Mouse (Mus musculus): ENCODE measurements around the gene Cps1. TPM values are rescaled to one million over a fixed set of nuclear protein-coding genes. Genes with fewer than 3 reads are reported as not detected.

Gene Cps1
- total and polyA plus RNA-seq, 3 experiments = 0.05 to 0.13 TPM; not detected in 1

DNA sequence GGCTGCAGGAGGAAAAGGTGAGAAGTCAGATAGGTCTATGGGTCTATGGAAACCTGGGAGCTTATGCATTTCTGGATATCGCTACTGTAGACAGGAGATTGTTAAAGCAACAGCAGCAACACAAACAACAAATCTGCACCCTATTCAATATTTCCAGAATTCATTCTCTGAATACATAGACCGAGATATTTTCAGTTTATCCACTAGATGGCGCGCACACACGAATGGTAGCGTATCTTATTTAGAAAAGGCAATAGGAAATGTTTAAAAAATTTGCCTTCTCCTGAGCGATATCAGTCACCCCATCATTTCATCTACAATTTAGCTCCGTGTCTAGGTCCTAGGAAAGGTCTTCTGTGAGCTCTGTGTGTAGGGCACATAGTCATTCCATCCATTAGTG lies 21.1 kb downstream of the Cps1 start:
- Histone ChIP-seq H3K4me2 (ENCODE audit: insufficient read depth, low read depth, poor library complexity, severe bottlenecking) (peak overlapping the region; percentile 93), H3K27me3 (replicated peaks) (no peaks in the 10 kb centered on the region), H3K79me2 (replicated peaks; ENCODE audit: control insufficient read depth, extremely low read depth, insufficient read depth, poor library complexity, severe bottlenecking) (no peaks in the 10 kb centered on the region), H3K36me3 (replicated peaks in 1 of 2; ENCODE audit: control insufficient read depth in 1 of 2, insufficient read depth in 1 of 2, low read length in 1 of 2) (no peaks in the 10 kb centered on the region), H3K9me3 (replicated peaks; ENCODE audit: low read length) (no peaks in the 10 kb centered on the region), H3K9ac (ENCODE audit: insufficient read depth, low read depth) (no peak overlapping the region), H3K4me3 (replicated peaks in 1 of 3; ENCODE audit: low read depth in 2 of 3, low read length in 2 of 3, poor library complexity in 1 of 3) (no peak overlapping the region), H3K27ac (ENCODE audit: insufficient read depth, low read depth) (no peak overlapping the region), H3K4me1 (ENCODE audit: control insufficient read depth in 1 of 2, insufficient read depth in 2 of 2) (no peaks in the 10 kb centered on the region)
- in situ Hi-C loops (cut with MboI; ENCODE audit: low pct_ligation_motif_present, low pct_unique_long_range_greater_than_20kb, low sequenced_read_pairs) (no loop called here), dilution Hi-C loops (cut with MboI; ENCODE audit: extremely low pct_ligation_motif_present, extremely low pct_unique_long_range_greater_than_20kb, low sequenced_read_pairs) (no loop called here)
- DNase-seq (ENCODE audit: extremely low read depth) = peak; percentile 51
- TF ChIP-seq SMC3 (IDR thresholded peaks at IDR 0.05; ENCODE audit: low read depth, low read length) = peak; percentile 49
- peak; percentile 30 to 67; a peak in 3 of 4 replicates for TF ChIP-seq CTCF (conservative IDR thresholded peaks at IDR 0.05 in 1 of 2, IDR thresholded peaks at IDR 0.05 in 1 of 2; ENCODE audit: low read depth in 2 of 2, low read length in 2 of 2)
- no peak for TF ChIP-seq USF2 (conservative IDR thresholded peaks at IDR 0.05; ENCODE audit: low read depth, low read length)
- TF ChIP-seq RAD21 (IDR thresholded peaks at IDR 0.05; ENCODE audit: low read depth, low read length) = peak; percentile 50
- TF ChIP-seq E2F4 (IDR thresholded peaks at IDR 0.05; ENCODE audit: insufficient replicate concordance, low read depth, low read length) = no peak
- TF ChIP-seq MAX (IDR thresholded peaks at IDR 0.05; ENCODE audit: low read length) = no peak

DNA sequence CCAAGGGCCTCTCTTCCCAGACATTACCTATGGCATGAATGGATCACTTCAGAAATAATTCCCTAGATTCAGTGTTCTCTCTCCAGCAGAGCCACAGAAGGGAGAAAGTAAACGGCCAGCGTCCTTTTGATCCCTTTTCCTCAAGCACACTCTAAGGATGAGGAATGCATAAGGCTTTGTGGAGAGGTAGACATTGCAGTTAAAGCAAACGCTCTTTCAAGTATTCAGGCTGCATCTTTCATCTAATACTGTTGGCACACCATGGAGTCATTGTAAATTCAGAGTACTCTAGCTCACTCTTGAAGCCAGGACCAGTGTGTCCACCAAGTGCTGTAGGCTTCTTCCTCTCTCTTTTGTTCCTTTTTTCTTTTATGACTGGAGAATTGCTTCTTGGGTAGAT lies 28.4 kb downstream of the Cps1 start:
- Histone ChIP-seq H3K4me2 (ENCODE audit: insufficient read depth, low read depth, poor library complexity, severe bottlenecking) (no peak overlapping the region), H3K4me3 (replicated peaks in 1 of 3; ENCODE audit: low read depth in 2 of 3, low read length in 2 of 3, poor library complexity in 1 of 3) (no peak overlapping the region), H3K9ac (ENCODE audit: insufficient read depth, low read depth) (no peak overlapping the region), H3K9me3 (replicated peaks; ENCODE audit: low read length) (no peaks in the 10 kb centered on the region), H3K36me3 (replicated peaks in 1 of 2; ENCODE audit: control insufficient read depth in 1 of 2, insufficient read depth in 1 of 2, low read length in 1 of 2) (no peaks in the 10 kb centered on the region), H3K4me1 (ENCODE audit: control insufficient read depth in 1 of 2, insufficient read depth in 2 of 2) (no peaks in the 10 kb centered on the region), H3K27me3 (replicated peaks) (no peaks in the 10 kb centered on the region), H3K27ac (ENCODE audit: insufficient read depth, low read depth) (no peak overlapping the region), H3K79me2 (replicated peaks; ENCODE audit: control insufficient read depth, extremely low read depth, insufficient read depth, poor library complexity, severe bottlenecking) (no peaks in the 10 kb centered on the region)
- DNase-seq (ENCODE audit: extremely low read depth) = no peak
- in situ Hi-C loops (cut with MboI; ENCODE audit: low pct_ligation_motif_present, low pct_unique_long_range_greater_than_20kb, low sequenced_read_pairs) = no loop called here
- dilution Hi-C loops (cut with MboI; ENCODE audit: extremely low pct_ligation_motif_present, extremely low pct_unique_long_range_greater_than_20kb, low sequenced_read_pairs) = no loop called here
- TF ChIP-seq ETS1 (conservative IDR thresholded peaks at IDR 0.05; ENCODE audit: low read depth, low read length) (no peak), NELFE (IDR thresholded peaks at IDR 0.05; ENCODE audit: low read depth, low read length) (no peak), MAX (IDR thresholded peaks at IDR 0.05; ENCODE audit: low read length) (no peak)

DNA sequence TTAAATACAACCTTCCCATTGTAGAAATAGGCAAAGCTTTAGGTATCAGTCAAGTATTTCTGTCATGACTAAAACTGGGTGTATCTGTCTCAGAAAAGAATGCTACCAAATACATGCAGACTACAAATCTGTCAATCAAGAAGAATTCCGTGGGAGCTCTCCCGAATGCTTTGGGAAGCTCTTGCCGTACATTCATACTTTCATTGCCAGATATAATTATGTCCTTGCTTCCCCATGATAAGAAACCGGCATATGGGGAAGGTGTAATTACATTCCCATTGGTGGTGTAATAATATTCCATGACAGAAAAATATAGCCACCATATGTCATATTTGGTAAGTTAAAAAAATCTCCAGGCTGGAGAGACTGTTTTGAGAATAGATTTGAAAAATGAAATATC lies 44.5 kb downstream of the Cps1 start:
- Histone ChIP-seq H3K27ac (ENCODE audit: insufficient read depth, low read depth) (no peak overlapping the region), H3K4me1 (ENCODE audit: control insufficient read depth in 1 of 2, insufficient read depth in 2 of 2) (no peaks in the 10 kb centered on the region), H3K9ac (ENCODE audit: insufficient read depth, low read depth) (no peak overlapping the region), H3K79me2 (replicated peaks; ENCODE audit: control insufficient read depth, extremely low read depth, insufficient read depth, poor library complexity, severe bottlenecking) (no peaks in the 10 kb centered on the region), H3K27me3 (replicated peaks) (no peaks in the 10 kb centered on the region), H3K4me3 (replicated peaks in 1 of 3; ENCODE audit: low read depth in 2 of 3, low read length in 2 of 3, poor library complexity in 1 of 3) (no peak overlapping the region), H3K9me3 (replicated peaks; ENCODE audit: low read length) (no peaks in the 10 kb centered on the region), H3K36me3 (replicated peaks in 1 of 2; ENCODE audit: control insufficient read depth in 1 of 2, insufficient read depth in 1 of 2, low read length in 1 of 2) (no peaks in the 10 kb centered on the region), H3K4me2 (ENCODE audit: insufficient read depth, low read depth, poor library complexity, severe bottlenecking) (no peak overlapping the region)
- in situ Hi-C loops (cut with MboI; ENCODE audit: low pct_ligation_motif_present, low pct_unique_long_range_greater_than_20kb, low sequenced_read_pairs) = no loop called here
- no peak for DNase-seq (ENCODE audit: extremely low read depth)
- dilution Hi-C loops (cut with MboI; ENCODE audit: extremely low pct_ligation_motif_present, extremely low pct_unique_long_range_greater_than_20kb, low sequenced_read_pairs) = no loop called here
- TF ChIP-seq USF1 (IDR thresholded peaks at IDR 0.05; ENCODE audit: low read depth, low read length) (no peak), RAD21 (IDR thresholded peaks at IDR 0.05; ENCODE audit: low read depth, low read length) (no peak), JUN (IDR thresholded peaks at IDR 0.05; ENCODE audit: insufficient read depth, low read depth, low read length) (no peak), MAFK (IDR thresholded peaks at IDR 0.05; ENCODE audit: insufficient replicate concordance, low read length) (no peak), ELF1 (IDR thresholded peaks at IDR 0.05; ENCODE audit: low read depth, low read length) (no peak), CTCF (conservative IDR thresholded peaks at IDR 0.05 in 1 of 2, IDR thresholded peaks at IDR 0.05 in 1 of 2; ENCODE audit: low read depth in 2 of 2, low read length in 2 of 2) (no peak), TBP (conservative IDR thresholded peaks at IDR 0.05; ENCODE audit: low read depth, low read length) (no peak), NELFE (IDR thresholded peaks at IDR 0.05; ENCODE audit: low read depth, low read length) (no peak), HCFC1 (IDR thresholded peaks at IDR 0.05; ENCODE audit: low read depth, low read length) (no peak)

Data from CH12.LX (cell line).